Comparison of ENCODE assay signal across 10 mouse cellular contexts in genomic region chr9:44686638-44687037, GRCm38 (mm10). TPM values are rescaled to one million over a fixed set of nuclear protein-coding genes. Genes with fewer than 3 reads are reported as not detected.
DNase-seq lines count a peak whose midpoint lies in the region; ATAC-seq and TF ChIP-seq lines count a peak whose summit lies in the region.
"Had no signal": no experiment of that assay in that cellular context is flagged by ENCODE, and none has a peak within 500 bp of the region (broad histone marks: within the 10 kb centered on the region; RNA-seq: fewer than 3 reads in every experiment).

No protein-coding gene starts in this region.

- H3K27ac ChIP-seq in left cerebral cortex, adult 2 months = no peak overlapping the region
- H3K27ac ChIP-seq in hindbrain, embryonic 10.5 days = peak overlapping the region; percentile 66; the same call in 1 of the 2 replicates
- H3K27ac ChIP-seq in neural tube, embryonic 13.5 days (replicated peaks) = peak overlapping the region; percentile 62
- H3K27ac ChIP-seq in lung, postnatal 0 days (ENCODE audit: low read length) = no peak overlapping the region
- H3K27ac ChIP-seq: embryonic facial prominence, embryonic 12.5 days had no signal

- H3K9ac ChIP-seq in neural tube, embryonic 13.5 days = peak overlapping the region; percentile 23; the same call in 1 of the 2 replicates
- no peak overlapping the region for H3K9ac ChIP-seq in lung, postnatal 0 days (replicated peaks; ENCODE audit: low read depth)
- H3K9ac ChIP-seq: embryonic facial prominence, embryonic 12.5 days had no signal

- H3K36me3 ChIP-seq in hindbrain, embryonic 10.5 days = peaks cover 60% of the 10 kb centered on the region
- H3K36me3 ChIP-seq in neural tube, embryonic 13.5 days = peaks cover 51% of the 10 kb centered on the region
- 0 out of 2 replicates have a peak, but pooled peaks cover 15% of the 10 kb centered on the region for H3K36me3 ChIP-seq in lung, postnatal 0 days (ENCODE audit: insufficient read depth, low read length)

- DNase-seq in left cerebral cortex, postnatal 14 days (ENCODE audit: low spot score in 2 of 2) = peak; percentile 55 to 83
- DNase-seq in left cerebral cortex, adult 2 months (ENCODE audit: extremely low spot score in 1 of 2, low spot score in 2 of 2) = no peak
- DNase-seq in embryo, embryonic 11 days = peak; percentile 48
- DNase-seq in hindbrain, embryonic 10.5 days (ENCODE audit: low spot score) = peak; percentile 64
- DNase-seq in lung, postnatal 0 days (ENCODE audit: low spot score) = no peak
- no peak for DNase-seq in cerebellum, adult 9-10 months
- DNase-seq: spleen, adult 18-20 months had no signal

- 50% methylated on average over 5 of the region's 5 CpGs for WGBS in hindbrain, embryonic 10.5 days
- 34% methylated on average over 5 of the region's 5 CpGs for whole genome bisulfite sequencing in neural tube, embryonic 13.5 days
- WGBS in lung, postnatal 0 days = 75% methylated on average over 5 of the region's 5 CpGs

- peak; percentile 62 for ATAC-seq in neural tube, embryonic 13.5 days (ENCODE audit: low read depth)
- no peak for ATAC-seq in lung, postnatal 0 days

- H3K4me3 ChIP-seq in left cerebral cortex, adult 2 months = no peak overlapping the region
- H3K4me3 ChIP-seq in hindbrain, embryonic 10.5 days = 0 out of 2 replicates have a peak overlapping the region, but pooled peaks have one; percentile 1
- no peak overlapping the region for H3K4me3 ChIP-seq in neural tube, embryonic 13.5 days
- no peak overlapping the region for H3K4me3 ChIP-seq in lung, postnatal 0 days (ENCODE audit: low read depth, low read length)
- H3K4me3 ChIP-seq: embryonic facial prominence, embryonic 12.5 days had no signal

- intact Hi-C loops in left cerebral cortex, postnatal 14 days (cut with DNase I) = no loop called here
- intact Hi-C loops in left cerebral cortex, adult 2 months (cut with DNase I) = no loop called here

- no peak for TF ChIP-seq CTCF in left cerebral cortex, adult 2 months (IDR thresholded peaks at IDR 0.05)
- no peak for TF ChIP-seq CTCF in lung, postnatal 0 days (IDR thresholded peaks at IDR 0.05)

- no peak for TF ChIP-seq EP300 in lung, postnatal 0 days (IDR thresholded peaks at IDR 0.05)

- no peak overlapping the region for H3K4me2 ChIP-seq in neural tube, embryonic 13.5 days
- no peak overlapping the region for H3K4me2 ChIP-seq in lung, postnatal 0 days (replicated peaks; ENCODE audit: low read depth, low read length)
- H3K4me2 ChIP-seq: embryonic facial prominence, embryonic 12.5 days had no signal

- H3K9me3 ChIP-seq in hindbrain, embryonic 10.5 days = no peaks in the 10 kb centered on the region
- H3K9me3 ChIP-seq in neural tube, embryonic 13.5 days = no peaks in the 10 kb centered on the region
- H3K9me3 ChIP-seq in lung, postnatal 0 days (ENCODE audit: low read length) = no peaks in the 10 kb centered on the region
- H3K9me3 ChIP-seq: embryonic facial prominence, embryonic 12.5 days had no signal

- H3K4me1 ChIP-seq in hindbrain, embryonic 10.5 days (replicated peaks) = peaks cover 30% of the 10 kb centered on the region
- peaks cover 26% of the 10 kb centered on the region for H3K4me1 ChIP-seq in neural tube, embryonic 13.5 days (replicated peaks)
- H3K4me1 ChIP-seq in lung, postnatal 0 days (ENCODE audit: insufficient read depth, low read depth, low read length) = 0 out of 2 replicates have a peak, but pooled peaks cover 3% of the 10 kb centered on the region

- 0 out of 2 replicates have a peak, but pooled peaks cover 4% of the 10 kb centered on the region for H3K27me3 ChIP-seq in hindbrain, embryonic 10.5 days (ENCODE audit: insufficient read depth, poor library complexity, severe bottlenecking)
- no peaks in the 10 kb centered on the region for H3K27me3 ChIP-seq in neural tube, embryonic 13.5 days
- H3K27me3 ChIP-seq in lung, postnatal 0 days (replicated peaks; ENCODE audit: insufficient read depth, low read length) = no peaks in the 10 kb centered on the region
- H3K27me3 ChIP-seq: embryonic facial prominence, embryonic 12.5 days had no signal

RNA-seq across cellular contexts. Expression of gene Treh, which starts 13.6 kb away (rescaled TPM):
- total RNA-seq in left cerebral cortex, postnatal 14 days (2021) = not detected
- total RNA-seq in left cerebral cortex, adult 2 months (2021) = under 1 TPM in 1 of 2 experiments, not detected in 1; 0.16 TPM
- not detected in 2 replicates for polyA plus RNA-seq in hindbrain, embryonic 10.5 days (2016; fragmentation: Nextera tagmentation; extraction: Ambion mirVana)
- not detected in 2 replicates for polyA plus RNA-seq in neural tube, embryonic 13.5 days (2015; fragmentation: Nextera tagmentation; extraction: Ambion mirVana)
- not detected in 2 replicates for polyA plus RNA-seq in lung, postnatal 0 days (2015; fragmentation: Nextera tagmentation; extraction: Ambion mirVana)
- polyA plus RNA-seq: embryonic facial prominence, embryonic 12.5 days; lung, embryonic 16.5 days had no signal

RNA-seq across cellular contexts. Expression of gene Phldb1, which starts 48.4 kb away (rescaled TPM):
- 10 to 100 TPM; 62.4 to 65.7 TPM for total RNA-seq in left cerebral cortex, postnatal 14 days (2021)
- 10 to 100 TPM; 62.0 to 75.6 TPM for total RNA-seq in left cerebral cortex, adult 2 months (2021)
- 45.4 and 49.5 TPM in 2 replicates for polyA plus RNA-seq in hindbrain, embryonic 10.5 days (2016; fragmentation: Nextera tagmentation; extraction: Ambion mirVana)
- polyA plus RNA-seq in neural tube, embryonic 13.5 days (2015; fragmentation: Nextera tagmentation; extraction: Ambion mirVana) = 42.5 and 43.7 TPM in 2 replicates
- 21.3 and 21.8 TPM in 2 replicates for polyA plus RNA-seq in lung, postnatal 0 days (2015; fragmentation: Nextera tagmentation; extraction: Ambion mirVana)

Comparison
In these comparisons a context has a peak if more than half of its experiments do, and no peak if none do; other contexts are left out.
1. DNase-seq: peak in left cerebral cortex, postnatal 14 days (2 of 2), embryo, embryonic 11 days (single experiment) and hindbrain, embryonic 10.5 days (single experiment); none in left cerebral cortex, adult 2 months (0 of 2), lung, postnatal 0 days (single experiment) and cerebellum, adult 9-10 months (single experiment).
2. H3K27ac ChIP-seq: peak in hindbrain, embryonic 10.5 days (single experiment) and neural tube, embryonic 13.5 days (single experiment); none in left cerebral cortex, adult 2 months (single experiment) and lung, postnatal 0 days (single experiment).